Mouse (Mus musculus) midbrain, postnatal 0 days (tissue): ENCODE data around the gene Spats2. TPM values are rescaled to one million over a fixed set of nuclear protein-coding genes. Genes with fewer than 3 reads are reported as not detected.

Experiments used
- ATAC-seq: fragments of 200-750 bp; cut with Nextera tagmentation; 2 replicates; pipeline ENCODE4 v1.8.0; 2017; ENCODE audit warnings: moderate number of reproducible peaks, mild to moderate bottlenecking, moderate TSS enrichment, moderate library complexity; ENCODE audit not compliant: low FRiP score
- DNase-seq: peaks from one replicate; pipeline ENCODE4 v3.0.0-alpha.2; 2015; ENCODE audit warnings: low spot score
- H3K27ac ChIP-seq: fragments of 300-500 bp; sonication (generic); 2 replicates; pipeline ENCODE4 v1.5.1; 2014; ENCODE audit warnings: low read depth, mild to moderate bottlenecking, low read length, mixed read lengths
- H3K27me3 ChIP-seq: fragments of 300-500 bp; sonication (generic); 2 replicates; pipeline ENCODE4 v1.6.1; 2014; ENCODE audit warnings: low read length, control low read depth, mixed read lengths; ENCODE audit not compliant: insufficient read depth
- H3K36me3 ChIP-seq: fragments of 300-500 bp; sonication (generic); 2 replicates; pipeline ENCODE4 v1.6.1; 2014; ENCODE audit warnings: low read length, control low read depth, mixed read lengths; ENCODE audit not compliant: insufficient read depth
- H3K4me1 ChIP-seq: fragments of 300-500 bp; sonication (generic); 2 replicates; pipeline ENCODE4 v1.6.1; 2014; ENCODE audit warnings: mild to moderate bottlenecking, control low read depth, antibody characterized with exemption, low read length, mixed read lengths; ENCODE audit not compliant: insufficient read depth
- H3K4me2 ChIP-seq: fragments of 300-500 bp; sonication (generic); 2 replicates; pipeline ENCODE4 v1.6.1; 2014; ENCODE audit warnings: low read depth, mild to moderate bottlenecking, low read length, mixed read lengths; ENCODE audit not compliant: poor library complexity, severe bottlenecking
- H3K4me3 ChIP-seq: fragments of 300-500 bp; sonication (generic); 2 replicates; pipeline ENCODE4 v1.5.1; 2014; ENCODE audit warnings: low read depth, mild to moderate bottlenecking, low read length, moderate library complexity
- H3K9ac ChIP-seq: fragments of 300-500 bp; sonication (generic); replicated peaks from 2 replicates; pipeline ENCODE4 v1.6.1; 2014; ENCODE audit warnings: mild to moderate bottlenecking, low read length, moderate library complexity, mixed read lengths; ENCODE audit not compliant: poor library complexity, severe bottlenecking
- H3K9me3 ChIP-seq: fragments of 300-500 bp; sonication (generic); 2 replicates; pipeline ENCODE4 v1.6.1; 2016; ENCODE audit warnings: low read length, control low read depth
- CTCF ChIP-seq: IDR thresholded peaks from 2 replicates; pipeline ENCODE4 v1.5.1; 2016; ENCODE audit warnings: antibody characterized with exemption, mild to moderate bottlenecking
- WGBS: fragments of 180-500 bp; shearing (Covaris S2); extraction: QIAGEN DNeasy Blood & Tissue Kit; methylation state at CpG from one replicate; pipeline ENCODE4 v1.1.7; 2014; 5-methylcytosine and 5-hydroxymethylcytosine counted together
- microRNA-seq: library from miRNA; unstranded; fragments of <30 nt; microRNA quantifications from one replicate; pipeline ENCODE4, GENCODE M21; 2016; ENCODE audit warnings: borderline number of aligned reads
- polyA plus RNA-seq: library from polyadenylated mRNA; unstranded; fragments of >200 nt; fragmentation: Nextera tagmentation; extraction: Ambion mirVana; gene quantifications from 2 replicates; pipeline ENCODE4 v1.2.1, GENCODE M21; 2015
- total RNA-seq: library from RNA; depleted of rRNA; stranded (reverse); fragments of >200 nt; gene quantifications from 2 replicates; pipeline ENCODE4 v1.2.3, GENCODE M21; 2014; rRNA removed

Spats2 gene
- total and polyA plus RNA-seq, 2 experiments from 2014 or later: 19.5 to 31.8 TPM

GRCm38 (mm10) chr15:99255241-99255749 is 129.6 kb downstream of the Spats2 start:
- H3K9me3 ChIP-seq: no peaks in the 10 kb centered on the region
- H3K27me3 ChIP-seq: no peaks in the 10 kb centered on the region
- no peak for TF ChIP-seq CTCF
- no peak for DNase-seq
- no peak overlapping the region for H3K27ac ChIP-seq
- no peak overlapping the region for H3K9ac ChIP-seq
- WGBS: 86% methylated on average over 6 of the region's 6 CpGs
- H3K4me3 ChIP-seq: no peak overlapping the region
- ATAC-seq: no peak
- H3K36me3 ChIP-seq: no peaks in the 10 kb centered on the region
- H3K4me2 ChIP-seq: no peak overlapping the region
- H3K4me1 ChIP-seq: 0 out of 2 replicates have a peak, but pooled peaks cover 3% of the 10 kb centered on the region

GRCm38 (mm10) chr15:99259167-99259729 is 133.5 kb downstream of the Spats2 start:
- peak overlapping the region; percentile 33 for H3K4me2 ChIP-seq
- H3K27ac ChIP-seq: no peak overlapping the region
- DNase-seq: no peak
- H3K9me3 ChIP-seq: no peaks in the 10 kb centered on the region
- H3K4me3 ChIP-seq: no peak overlapping the region; the same call in 1 of the 2 replicates
- H3K27me3 ChIP-seq: no peaks in the 10 kb centered on the region
- 65% methylated on average over 8 of the region's 8 CpGs for WGBS
- H3K36me3 ChIP-seq: no peaks in the 10 kb centered on the region
- no peaks in the 10 kb centered on the region for H3K4me1 ChIP-seq
- no peak for TF ChIP-seq CTCF
- no peak for ATAC-seq
- no peak overlapping the region for H3K9ac ChIP-seq

GRCm38 (mm10) chr15:99259730-99260252 is 134.1 kb downstream of the Spats2 start:
- Histone ChIP-seq H3K4me2 (peak overlapping the region; percentile 33), H3K9me3 (no peaks in the 10 kb centered on the region), H3K4me1 (no peaks in the 10 kb centered on the region), H3K4me3 (peak overlapping the region; percentile 10; the same call in 1 of the 2 replicates), H3K27ac (no peak overlapping the region), H3K36me3 (no peaks in the 10 kb centered on the region), H3K9ac (no peak overlapping the region), H3K27me3 (no peaks in the 10 kb centered on the region)
- ATAC-seq (no peak), DNase-seq (peak; percentile 48)
- TF ChIP-seq CTCF: no peak
- WGBS: 3% methylated on average over 7 of the region's 10 CpGs

GRCm38 (mm10) chr15:99262702-99263101 is 137.0 kb downstream of the Spats2 start:
- Histone ChIP-seq H3K4me3 (no peak overlapping the region), H3K27ac (no peak overlapping the region), H3K9ac (no peak overlapping the region), H3K36me3 (no peaks in the 10 kb centered on the region), H3K4me2 (no peak overlapping the region), H3K9me3 (no peaks in the 10 kb centered on the region), H3K27me3 (no peaks in the 10 kb centered on the region), H3K4me1 (no peaks in the 10 kb centered on the region)
- no peak for ATAC-seq
- DNase-seq: no peak
- no peak for TF ChIP-seq CTCF
- 54% methylated on average over 10 of the region's 10 CpGs for WGBS

Small RNA genes lying within 50 kb of the gene (microRNA-seq; reads per million reads assigned to microRNA genes)
- not detected for gene Mir6960

Other genes starting within 250 kb of the Spats2 start
- gene Rhebl1, start 231.4 kb upstream of the Spats2 start, total RNA-seq: 9.4 and 10.1 TPM in 2 replicates
- 30.7 and 31.1 TPM in 2 replicates for gene Rhebl1, start 231.4 kb upstream of the Spats2 start, polyA plus RNA-seq
- 0.38 and 0.71 TPM in 2 replicates for gene Dhh, start 227.4 kb upstream of the Spats2 start, total RNA-seq
- gene Dhh, start 227.4 kb upstream of the Spats2 start, polyA plus RNA-seq: 0.18 and 0.22 TPM in 2 replicates
- 46.0 and 56.9 TPM in 2 replicates for gene Lmbr1l, start 207.7 kb upstream of the Spats2 start, total RNA-seq
- 19.6 and 21.7 TPM in 2 replicates for gene Lmbr1l, start 207.7 kb upstream of the Spats2 start, polyA plus RNA-seq
- gene Tuba1b, start 191.4 kb upstream of the Spats2 start, total RNA-seq: 2,522 and 3,264 TPM in 2 replicates
- gene Tuba1b, start 191.4 kb upstream of the Spats2 start, polyA plus RNA-seq: 1,582 and 1,796 TPM in 2 replicates
- gene Gm49450, start 172.4 kb upstream of the Spats2 start, total RNA-seq: 1,797 and 2,945 TPM in 2 replicates
- not detected in 2 replicates for gene Gm49450, start 172.4 kb upstream of the Spats2 start, polyA plus RNA-seq
- gene Tuba1a, start 172.2 kb upstream of the Spats2 start, total RNA-seq: 17,447 and 20,461 TPM in 2 replicates
- 15,641 and 16,823 TPM in 2 replicates for gene Tuba1a, start 172.2 kb upstream of the Spats2 start, polyA plus RNA-seq
- gene Tuba1c, start 96.0 kb upstream of the Spats2 start, total RNA-seq: 18.2 and 22.6 TPM in 2 replicates
- 9.6 and 9.9 TPM in 2 replicates for gene Tuba1c, start 96.0 kb upstream of the Spats2 start, polyA plus RNA-seq
- gene Prph, start 70.7 kb upstream of the Spats2 start, total RNA-seq: 9.8 and 11.2 TPM in 2 replicates
- gene Prph, start 70.7 kb upstream of the Spats2 start, polyA plus RNA-seq: 8.0 and 9.1 TPM in 2 replicates
- gene Troap, start 51.3 kb upstream of the Spats2 start, total RNA-seq: 1.6 and 4.1 TPM in 2 replicates
- gene Troap, start 51.3 kb upstream of the Spats2 start, polyA plus RNA-seq: 1.4 and 2.1 TPM in 2 replicates
- 17.7 and 21.1 TPM in 2 replicates for gene C1ql4, start 38.1 kb upstream of the Spats2 start, total RNA-seq
- gene C1ql4, start 38.1 kb upstream of the Spats2 start, polyA plus RNA-seq: 8.5 and 9.2 TPM in 2 replicates
- 0.61 and 0.88 TPM in 2 replicates for gene Dnajc22, start 32.7 kb upstream of the Spats2 start, total RNA-seq
- 1.3 and 1.6 TPM in 2 replicates for gene Dnajc22, start 32.7 kb upstream of the Spats2 start, polyA plus RNA-seq
- gene Kcnh3, start 98.9 kb downstream of the Spats2 start, total RNA-seq: 1.6 and 3.6 TPM in 2 replicates
- 0.60 and 0.67 TPM in 2 replicates for gene Kcnh3, start 98.9 kb downstream of the Spats2 start, polyA plus RNA-seq
- 223 and 225 TPM in 2 replicates for gene Mcrs1, start 126.0 kb downstream of the Spats2 start, total RNA-seq
- 207 and 222 TPM in 2 replicates for gene Mcrs1, start 126.0 kb downstream of the Spats2 start, polyA plus RNA-seq
- 95.5 and 97.9 TPM in 2 replicates for gene Prpf40b, start 169.2 kb downstream of the Spats2 start, total RNA-seq
- gene Prpf40b, start 169.2 kb downstream of the Spats2 start, polyA plus RNA-seq: 99.6 and 107 TPM in 2 replicates
- gene Fam186b, start 170.0 kb downstream of the Spats2 start, total RNA-seq: 0.38 and 2.3 TPM in 2 replicates
- 1.4 and 1.6 TPM in 2 replicates for gene Fam186b, start 170.0 kb downstream of the Spats2 start, polyA plus RNA-seq
- gene Fmnl3, start 244.6 kb downstream of the Spats2 start, total RNA-seq: 13.5 and 15.5 TPM in 2 replicates
- gene Fmnl3, start 244.6 kb downstream of the Spats2 start, polyA plus RNA-seq: 8.5 and 9.8 TPM in 2 replicates